Mouse (Mus musculus) bone marrow macrophage, adult 2 months (primary cell): Measurements from ENCODE around the gene Vmn1r82.

Source experiments
- CTCF ChIP-seq: IDR thresholded peaks from 2 replicates; pipeline ENCODE4 v1.5.1; 2012; ENCODE audit warnings: low read depth, mild to moderate bottlenecking, low read length, moderate library complexity
- POLR2A ChIP-seq: IDR thresholded peaks from 2 replicates; pipeline ENCODE4 v1.6.1; 2012; ENCODE audit warnings: mild to moderate bottlenecking, low read depth, low read length, borderline replicate concordance

DNA sequence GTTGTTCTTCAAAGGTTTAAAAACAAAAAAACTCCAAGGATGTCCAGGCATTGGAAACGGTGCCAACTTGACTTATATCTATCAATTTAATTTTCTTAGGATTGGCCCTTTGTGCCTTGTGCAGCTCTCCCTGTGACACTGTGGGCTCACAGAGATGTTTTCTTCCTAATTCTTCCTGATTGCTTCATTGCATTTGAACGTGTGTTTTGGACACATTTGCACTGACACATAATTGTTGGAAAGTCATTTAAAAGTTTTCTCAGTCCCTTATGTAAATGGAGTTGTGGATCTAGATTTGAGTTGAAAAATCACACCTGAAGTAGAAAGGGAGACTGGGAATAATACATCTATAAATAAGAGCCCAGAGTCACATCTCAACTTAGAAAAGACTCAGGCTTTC is at the start of gene Vmn1r82:
- no peak for TF ChIP-seq CTCF
- TF ChIP-seq POLR2A = no peak
